Mouse (Mus musculus) ES-Bruce4 (cell line): ENCODE measurements around the gene Hmgxb4.

Experiments
- CTCF ChIP-seq: IDR thresholded peaks from one replicate; pipeline ENCODE4 v1.8.1; 2011; ENCODE audit warnings: low read depth, low read length
- POLR2A ChIP-seq: IDR thresholded peaks from one replicate; pipeline ENCODE4 v1.8.1; 2011; ENCODE audit warnings: low read length; ENCODE audit not compliant: insufficient read depth

DNA sequence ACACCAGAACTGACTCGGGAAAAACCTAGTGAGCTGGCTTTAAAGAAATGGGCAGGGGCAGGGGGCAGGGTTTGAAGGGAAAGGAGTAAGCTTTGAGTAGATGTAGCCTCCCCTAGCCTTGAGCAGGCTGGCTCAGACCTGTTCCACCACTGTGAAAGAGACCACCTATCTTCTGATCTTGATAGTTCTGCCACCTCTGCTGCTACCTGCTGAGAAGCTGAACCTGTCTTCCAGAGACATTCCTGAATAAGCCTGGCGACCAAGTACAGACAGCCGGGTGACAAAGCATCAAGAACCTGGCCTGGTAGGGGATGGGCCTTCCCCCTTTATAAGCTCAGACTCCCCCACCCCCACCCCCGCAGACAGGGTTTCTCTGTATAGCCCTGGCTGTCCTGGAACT, 21.5 kb upstream of the Hmgxb4 start:
- TF ChIP-seq CTCF: no peak
- no peak for TF ChIP-seq POLR2A
